Mouse (Mus musculus): ENCODE data around the gene Xrcc6. TPM values are rescaled to one million over a fixed set of nuclear protein-coding genes. Genes with fewer than 3 reads are reported as not detected.
A peak's percentile ranks its signal among the peaks of the same experiment; 100 is the strongest.

Xrcc6 gene
- polyA plus RNA-seq, 1 experiment from 2014 or later: 48.4 TPM

DNA sequence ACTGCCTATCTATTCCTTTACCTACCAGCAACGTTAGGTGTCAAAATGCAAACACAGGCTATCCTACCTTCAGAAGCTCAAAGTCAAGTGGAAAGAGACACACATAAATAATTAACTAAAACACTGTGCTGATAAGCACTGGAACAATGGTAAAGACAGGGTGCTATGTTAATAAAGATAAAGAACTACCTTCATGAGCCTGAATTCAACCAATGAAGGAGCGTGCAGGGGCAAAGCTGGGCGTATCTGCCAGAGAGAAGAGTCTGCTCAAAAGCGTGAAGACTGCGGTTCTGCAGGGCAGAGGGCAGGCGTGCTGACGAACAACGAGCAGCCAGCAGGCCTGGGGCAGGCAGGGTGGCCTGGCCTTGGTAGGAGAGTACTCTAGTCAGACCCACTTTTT, 16.6 kb downstream of the Xrcc6 start:
- peak; percentile 65 for ATAC-seq (ENCODE audit: low read depth)
- Histone ChIP-seq H3K27ac (ENCODE audit: low read length) (no peak overlapping the region), H3K4me1 (ENCODE audit: control insufficient read depth, low read depth, low read length) (peaks cover 11% of the 10 kb centered on the region), H3K4me2 (ENCODE audit: low read depth, low read length) (no peak overlapping the region), H3K4me3 (ENCODE audit: low read depth, low read length) (no peak overlapping the region), H3K36me3 (ENCODE audit: control insufficient read depth, insufficient read depth) (no peaks in the 10 kb centered on the region), H3K27me3 (ENCODE audit: control insufficient read depth, insufficient read depth, low read depth, low read length) (no peaks in the 10 kb centered on the region), H3K9me3 (replicated peaks; ENCODE audit: control insufficient read depth, low read length) (no peaks in the 10 kb centered on the region), H3K9ac (ENCODE audit: low read depth, low read length) (no peak overlapping the region)
- 30% methylated on average over 8 of the region's 8 CpGs for WGBS (ENCODE audit: insufficient replicate concordance)

- 67% methylated on average over 6 of the region's 6 CpGs for WGBS (ENCODE audit: insufficient replicate concordance)
- Histone ChIP-seq H3K9me3 (replicated peaks; ENCODE audit: control insufficient read depth, low read length) (no peaks in the 10 kb centered on the region), H3K4me3 (ENCODE audit: low read depth, low read length) (no peak overlapping the region), H3K4me1 (ENCODE audit: control insufficient read depth, low read depth, low read length) (peaks cover 16% of the 10 kb centered on the region), H3K36me3 (ENCODE audit: control insufficient read depth, insufficient read depth) (no peaks in the 10 kb centered on the region), H3K9ac (ENCODE audit: low read depth, low read length) (no peak overlapping the region), H3K27me3 (ENCODE audit: control insufficient read depth, insufficient read depth, low read depth, low read length) (no peaks in the 10 kb centered on the region), H3K27ac (ENCODE audit: low read length) (no peak overlapping the region), H3K4me2 (ENCODE audit: low read depth, low read length) (no peak overlapping the region)
- ATAC-seq (ENCODE audit: low read depth): no peak
These were observed 24.3 kb downstream of the Xrcc6 start for GRCm38 (mm10) chr15:82011947-82012346.

DNA sequence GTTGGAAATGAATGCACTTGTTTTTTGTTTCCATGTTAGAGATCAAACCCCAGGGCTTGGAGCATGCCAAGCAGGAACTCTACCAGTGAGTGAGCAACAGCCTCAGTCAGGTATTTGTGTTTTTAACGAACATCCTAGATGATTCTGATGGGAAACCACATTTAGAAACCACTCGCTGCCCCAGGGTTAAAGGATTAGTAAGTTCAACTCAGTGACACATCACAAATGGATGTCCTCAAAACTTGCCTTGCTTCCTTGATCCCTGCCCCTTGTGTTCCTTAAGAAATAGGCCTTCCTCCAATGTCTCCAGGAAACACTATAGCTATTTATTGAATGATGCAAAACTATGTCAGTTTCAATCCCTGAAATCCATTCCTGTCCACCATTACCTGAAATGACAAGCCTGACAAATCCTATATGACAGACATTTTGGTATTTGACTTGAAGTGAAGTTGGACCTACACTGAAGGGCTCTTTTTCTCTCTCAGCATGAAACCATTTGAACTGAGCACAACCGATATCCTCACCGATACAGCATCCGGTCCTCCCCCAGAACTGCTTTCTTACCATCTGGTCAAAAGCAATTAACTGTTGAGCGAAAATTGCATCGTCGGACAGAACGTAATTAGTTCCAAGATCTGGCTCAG, 27.2 kb downstream of the Xrcc6 start:
- peaks cover 23% of the 10 kb centered on the region for H3K4me1 ChIP-seq (ENCODE audit: control insufficient read depth, low read depth, low read length)

DNA sequence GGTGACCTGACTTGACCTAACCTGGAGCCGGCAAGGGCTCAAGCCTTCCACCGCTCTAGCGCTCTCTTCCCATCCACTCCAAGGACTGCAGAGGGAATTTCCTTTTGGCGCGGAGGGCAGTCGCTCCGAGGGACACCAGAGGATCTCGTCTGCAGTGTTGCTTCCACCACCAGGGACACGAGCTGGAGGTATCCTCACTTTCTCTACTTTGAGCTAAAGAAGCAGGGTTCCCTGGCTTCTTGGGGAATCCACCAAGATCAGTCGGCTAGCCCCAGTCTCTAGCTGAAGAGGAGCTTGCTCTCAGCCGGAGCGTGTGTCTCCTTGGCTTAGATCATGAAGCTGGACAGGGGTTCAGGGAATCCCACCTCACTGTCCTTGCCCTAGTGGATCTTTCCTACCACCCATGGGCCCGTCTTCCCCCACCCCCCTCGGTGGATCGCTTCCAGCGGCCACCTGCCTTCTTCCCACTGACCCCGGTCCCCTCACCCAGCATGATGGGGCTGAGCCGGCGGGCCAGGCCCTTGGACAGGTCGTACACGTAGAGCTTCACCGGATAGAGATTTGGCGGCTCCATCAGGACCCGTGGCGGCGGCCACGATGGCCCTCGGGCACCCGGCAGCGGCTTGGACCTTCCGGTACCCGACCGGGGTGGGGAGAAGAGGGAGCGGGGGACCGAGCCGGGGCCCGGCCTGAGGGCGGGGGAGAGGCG, 27.9 kb downstream of the Xrcc6 start:
- Histone ChIP-seq H3K4me1 (ENCODE audit: control insufficient read depth, low read depth, low read length) (peaks cover 23% of the 10 kb centered on the region), H3K27me3 (ENCODE audit: control insufficient read depth, insufficient read depth, low read depth, low read length) (no peaks in the 10 kb centered on the region), H3K4me3 (ENCODE audit: low read depth, low read length) (peak overlapping the region; percentile 78), H3K27ac (ENCODE audit: low read length) (peak overlapping the region; percentile 73), H3K9ac (ENCODE audit: low read depth, low read length) (peak overlapping the region; percentile 83), H3K9me3 (replicated peaks; ENCODE audit: control insufficient read depth, low read length) (no peaks in the 10 kb centered on the region), H3K4me2 (ENCODE audit: low read depth, low read length) (peak overlapping the region; percentile 97), H3K36me3 (ENCODE audit: control insufficient read depth, insufficient read depth) (peaks cover 6% of the 10 kb centered on the region; the same call in 1 of the 2 replicates)
- WGBS (ENCODE audit: insufficient replicate concordance): under 1% methylated on average over 35 of the region's 39 CpGs
- ATAC-seq (ENCODE audit: low read depth): no peak

More for the DNA sequence above, 27.2 kb downstream of the Xrcc6 start:
- Histone ChIP-seq H3K4me3 (ENCODE audit: low read depth, low read length) (peak overlapping the region; percentile 78), H3K27me3 (ENCODE audit: control insufficient read depth, insufficient read depth, low read depth, low read length) (no peaks in the 10 kb centered on the region), H3K9me3 (replicated peaks; ENCODE audit: control insufficient read depth, low read length) (no peaks in the 10 kb centered on the region), H3K9ac (ENCODE audit: low read depth, low read length) (peak overlapping the region; percentile 83), H3K36me3 (ENCODE audit: control insufficient read depth, insufficient read depth) (peaks cover 6% of the 10 kb centered on the region; the same call in 1 of the 2 replicates), H3K4me2 (ENCODE audit: low read depth, low read length) (peak overlapping the region; percentile 97), H3K27ac (ENCODE audit: low read length) (peak overlapping the region; percentile 73)
- no peak for ATAC-seq (ENCODE audit: low read depth)
- whole genome bisulfite sequencing (ENCODE audit: insufficient replicate concordance): 15% methylated on average over 9 of the region's 9 CpGs

GRCm38 (mm10) chr15:82016101-82016808, 28.6 kb downstream of the Xrcc6 start:
- peak overlapping the region; percentile 83 for H3K9ac ChIP-seq (ENCODE audit: low read depth, low read length)

DNA sequence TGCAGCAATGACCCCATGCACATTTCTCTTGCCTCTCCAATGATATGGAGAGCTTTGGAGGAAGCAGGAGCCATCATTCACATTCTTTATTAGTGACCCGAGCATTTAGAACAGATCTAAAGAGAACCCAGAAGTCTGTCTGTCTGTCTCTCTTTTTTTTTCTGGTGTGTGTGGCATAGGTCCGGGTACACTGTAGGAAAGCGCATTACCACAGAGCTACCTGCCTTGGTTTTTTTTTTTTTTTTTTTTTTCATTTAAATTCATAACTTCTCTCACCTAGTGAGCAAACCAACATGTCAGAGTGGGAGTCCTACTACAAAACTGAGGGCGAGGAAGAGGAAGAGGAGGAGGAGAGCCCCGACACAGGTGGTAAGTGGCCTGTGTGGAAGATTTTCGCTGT, 29.2 kb downstream of the Xrcc6 start:
- H3K9ac ChIP-seq (ENCODE audit: low read depth, low read length): peak overlapping the region; percentile 81
- peaks cover 23% of the 10 kb centered on the region for H3K4me1 ChIP-seq (ENCODE audit: control insufficient read depth, low read depth, low read length)
- H3K27ac ChIP-seq (ENCODE audit: low read length): peak overlapping the region; percentile 84
- H3K9me3 ChIP-seq (replicated peaks; ENCODE audit: control insufficient read depth, low read length): no peaks in the 10 kb centered on the region
- ATAC-seq (ENCODE audit: low read depth): no peak
- WGBS (ENCODE audit: insufficient replicate concordance): 5% methylated on average over 6 of the region's 6 CpGs
- peaks cover 6% of the 10 kb centered on the region; the same call in 1 of the 2 replicates for H3K36me3 ChIP-seq (ENCODE audit: control insufficient read depth, insufficient read depth)
- H3K27me3 ChIP-seq (ENCODE audit: control insufficient read depth, insufficient read depth, low read depth, low read length): no peaks in the 10 kb centered on the region
- H3K4me2 ChIP-seq (ENCODE audit: low read depth, low read length): peak overlapping the region; percentile 72
- peak overlapping the region; percentile 78 for H3K4me3 ChIP-seq (ENCODE audit: low read depth, low read length)

More at GRCm38 (mm10) chr15:82016101-82016808, 28.6 kb downstream of the Xrcc6 start:
- H3K36me3 ChIP-seq (ENCODE audit: control insufficient read depth, insufficient read depth): peaks cover 6% of the 10 kb centered on the region; the same call in 1 of the 2 replicates
- peak overlapping the region; percentile 78 for H3K4me3 ChIP-seq (ENCODE audit: low read depth, low read length)
- peak overlapping the region; percentile 84 for H3K27ac ChIP-seq (ENCODE audit: low read length)
- no peaks in the 10 kb centered on the region for H3K27me3 ChIP-seq (ENCODE audit: control insufficient read depth, insufficient read depth, low read depth, low read length)
- H3K4me2 ChIP-seq (ENCODE audit: low read depth, low read length): peak overlapping the region; percentile 97
- WGBS (ENCODE audit: insufficient replicate concordance): under 1% methylated on average over 52 of the region's 53 CpGs
- no peaks in the 10 kb centered on the region for H3K9me3 ChIP-seq (replicated peaks; ENCODE audit: control insufficient read depth, low read length)
- peak; percentile 96 for ATAC-seq (ENCODE audit: low read depth)
- peaks cover 23% of the 10 kb centered on the region for H3K4me1 ChIP-seq (ENCODE audit: control insufficient read depth, low read depth, low read length)

DNA sequence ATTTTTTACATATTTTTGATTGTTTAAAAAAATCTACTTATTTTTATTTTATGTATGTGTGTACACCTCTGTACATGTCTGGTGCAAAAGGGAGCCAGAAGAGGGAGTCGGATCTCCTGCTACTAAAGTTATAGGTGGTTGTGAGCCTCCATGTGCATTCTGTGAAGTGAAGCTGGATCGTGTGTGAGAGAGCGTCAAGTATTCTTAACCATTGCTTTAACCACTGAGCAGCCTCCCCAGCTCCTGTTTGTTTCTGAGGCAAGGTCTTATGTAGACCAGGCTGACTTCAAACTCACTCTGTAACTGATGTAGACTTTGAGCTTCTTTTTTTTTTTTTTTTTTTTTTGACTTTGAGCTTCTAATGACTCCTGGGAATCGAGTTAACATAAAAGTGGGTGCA, 29.8 kb downstream of the Xrcc6 start:
- ATAC-seq (ENCODE audit: low read depth): no peak
- peaks cover 23% of the 10 kb centered on the region for H3K4me1 ChIP-seq (ENCODE audit: control insufficient read depth, low read depth, low read length)
- H3K9ac ChIP-seq (ENCODE audit: low read depth, low read length): peak overlapping the region; percentile 17; the same call in 1 of the 2 replicates
- H3K4me3 ChIP-seq (ENCODE audit: low read depth, low read length): peak overlapping the region; percentile 21
- H3K4me2 ChIP-seq (ENCODE audit: low read depth, low read length): peak overlapping the region; percentile 47
- peaks cover 6% of the 10 kb centered on the region; the same call in 1 of the 2 replicates for H3K36me3 ChIP-seq (ENCODE audit: control insufficient read depth, insufficient read depth)
- H3K27me3 ChIP-seq (ENCODE audit: control insufficient read depth, insufficient read depth, low read depth, low read length): no peaks in the 10 kb centered on the region
- H3K27ac ChIP-seq (ENCODE audit: low read length): no peak overlapping the region
- H3K9me3 ChIP-seq (replicated peaks; ENCODE audit: control insufficient read depth, low read length): no peaks in the 10 kb centered on the region
- 40% methylated on average over 4 of the region's 4 CpGs for WGBS (ENCODE audit: insufficient replicate concordance)

GRCm38 (mm10) chr15:82019288-82019687, 31.7 kb downstream of the Xrcc6 start:
- H3K4me3 ChIP-seq (ENCODE audit: low read depth, low read length): no peak overlapping the region
- H3K27ac ChIP-seq (ENCODE audit: low read length): no peak overlapping the region
- no peaks in the 10 kb centered on the region for H3K27me3 ChIP-seq (ENCODE audit: control insufficient read depth, insufficient read depth, low read depth, low read length)
- no peak overlapping the region for H3K4me2 ChIP-seq (ENCODE audit: low read depth, low read length)
- no peak for ATAC-seq (ENCODE audit: low read depth)
- H3K9me3 ChIP-seq (replicated peaks; ENCODE audit: control insufficient read depth, low read length): no peaks in the 10 kb centered on the region
- peaks cover 16% of the 10 kb centered on the region for H3K36me3 ChIP-seq (ENCODE audit: control insufficient read depth, insufficient read depth)
- H3K4me1 ChIP-seq (ENCODE audit: control insufficient read depth, low read depth, low read length): peaks cover 19% of the 10 kb centered on the region
- H3K9ac ChIP-seq (ENCODE audit: low read depth, low read length): no peak overlapping the region
- WGBS (ENCODE audit: insufficient replicate concordance): 73% methylated on average over 3 of the region's 3 CpGs
